Mouse (Mus musculus): ENCODE measurements around the gene Eloa. TPM values are rescaled to one million over a fixed set of nuclear protein-coding genes. Genes with fewer than 3 reads are reported as not detected.

Eloa gene
- total RNA-seq, 2 experiments from 2014 or later, result 25.6 to 26.0 TPM

DNA sequence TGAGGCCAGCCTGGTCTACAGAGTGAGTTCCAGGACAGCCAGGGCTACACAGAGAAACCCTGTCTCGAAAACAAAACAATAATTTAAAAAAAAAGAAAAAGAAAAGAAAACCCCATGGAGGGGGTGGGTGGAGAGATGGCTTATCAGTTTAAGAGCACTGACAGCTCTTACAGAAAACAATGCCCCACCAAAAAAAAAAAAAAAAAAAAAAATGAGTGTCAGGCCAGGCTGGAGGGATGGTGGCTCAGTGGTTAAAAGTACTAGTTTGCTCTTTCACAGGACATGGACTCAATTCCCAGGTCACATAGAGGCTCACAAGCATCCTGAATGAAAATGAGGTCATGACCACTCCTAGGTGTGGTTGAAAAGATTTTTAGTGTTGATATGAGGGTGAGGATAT is 11.7 kb upstream of the Eloa start:
- no peak for DNase-seq (ENCODE audit: low spot score in 2 of 2)

- DNase-seq (ENCODE audit: low spot score in 2 of 2), result no peak
Observed at GRCm38 (mm10) chr4:136030968-136031909, 9.7 kb upstream of the Eloa start.

GRCm38 (mm10) chr4:136028689-136029088 is 7.1 kb upstream of the Eloa start:
- DNase-seq (ENCODE audit: low spot score in 2 of 2), result no peak

GRCm38 (mm10) chr4:136028132-136028564 is 6.6 kb upstream of the Eloa start:
- no peak for DNase-seq (ENCODE audit: low spot score in 2 of 2)

DNA sequence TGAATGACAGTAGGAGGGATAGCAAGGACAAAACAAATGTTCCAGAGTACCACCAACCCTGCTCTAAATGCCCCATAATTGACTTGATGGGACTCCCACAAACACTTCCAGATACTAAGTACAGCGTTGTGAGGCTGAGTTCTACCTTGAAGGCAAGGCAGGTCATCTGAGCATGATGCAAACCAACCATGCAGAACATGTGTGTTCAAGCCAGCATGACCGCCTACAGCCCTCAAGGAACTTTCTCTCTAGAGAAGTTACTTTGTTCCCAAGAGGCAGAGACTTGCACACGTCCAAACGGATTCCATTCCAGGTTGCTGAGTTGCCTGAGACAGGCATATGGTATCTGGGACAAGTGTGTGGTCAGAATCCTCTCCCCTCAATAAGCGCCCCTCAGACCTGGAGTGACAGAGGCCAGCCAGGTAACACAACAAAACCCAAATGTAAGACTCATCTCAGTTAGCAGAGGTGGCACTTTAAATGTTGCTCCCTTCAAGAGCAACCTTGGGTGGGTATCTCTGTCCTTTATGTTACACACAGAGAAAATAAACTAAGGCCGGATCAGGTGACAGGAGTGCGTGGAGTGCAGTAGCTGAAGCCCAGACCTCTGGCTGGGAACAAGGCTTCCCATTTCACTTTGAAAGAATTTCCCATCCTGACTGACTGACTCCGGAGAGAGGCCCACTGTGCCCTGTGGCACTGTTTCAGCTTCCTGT is 6.0 kb upstream of the Eloa start:
- no peak for DNase-seq (ENCODE audit: low spot score in 2 of 2)

DNA sequence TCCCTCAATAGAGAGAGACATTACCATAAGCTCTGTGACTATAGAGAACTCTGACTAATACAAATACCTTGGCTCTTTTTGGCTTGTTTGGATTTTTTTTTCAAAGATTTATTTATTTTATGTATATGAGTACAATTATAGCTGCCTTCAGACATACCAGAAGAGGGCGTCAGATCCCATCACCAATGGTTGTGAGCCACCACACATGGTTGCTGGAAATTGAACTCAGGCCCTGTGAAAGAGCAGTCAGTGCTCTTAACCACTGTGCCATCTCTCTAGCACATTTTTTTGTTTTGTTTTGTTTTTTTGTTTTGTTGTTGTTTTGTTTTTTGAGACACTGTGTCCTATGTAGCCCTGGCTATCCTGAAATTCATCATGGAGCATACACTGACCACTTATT is 3.8 kb upstream of the Eloa start:
- DNase-seq (ENCODE audit: low spot score in 2 of 2), result no peak

DNA sequence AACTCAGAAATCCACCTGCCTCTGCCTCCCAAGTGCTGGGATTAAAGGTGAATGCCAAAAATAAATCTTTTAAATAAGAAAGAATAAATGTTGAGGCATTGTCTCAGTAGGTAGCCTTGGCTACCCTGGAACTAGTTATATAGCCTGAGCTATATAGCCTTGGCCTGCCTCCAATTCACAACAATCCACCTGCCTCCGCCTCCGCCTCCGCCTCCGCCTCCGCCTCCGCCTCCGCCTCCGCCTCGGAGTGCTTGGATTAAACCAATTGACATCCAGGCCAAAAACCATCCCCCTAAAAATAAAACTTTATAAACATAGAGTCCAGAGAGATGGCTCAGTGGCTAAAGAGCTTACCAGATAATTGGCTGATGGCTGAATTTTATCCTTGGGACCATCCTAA is 1.4 kb upstream of the Eloa start:
- no peak for DNase-seq (ENCODE audit: low spot score in 2 of 2)

DNA sequence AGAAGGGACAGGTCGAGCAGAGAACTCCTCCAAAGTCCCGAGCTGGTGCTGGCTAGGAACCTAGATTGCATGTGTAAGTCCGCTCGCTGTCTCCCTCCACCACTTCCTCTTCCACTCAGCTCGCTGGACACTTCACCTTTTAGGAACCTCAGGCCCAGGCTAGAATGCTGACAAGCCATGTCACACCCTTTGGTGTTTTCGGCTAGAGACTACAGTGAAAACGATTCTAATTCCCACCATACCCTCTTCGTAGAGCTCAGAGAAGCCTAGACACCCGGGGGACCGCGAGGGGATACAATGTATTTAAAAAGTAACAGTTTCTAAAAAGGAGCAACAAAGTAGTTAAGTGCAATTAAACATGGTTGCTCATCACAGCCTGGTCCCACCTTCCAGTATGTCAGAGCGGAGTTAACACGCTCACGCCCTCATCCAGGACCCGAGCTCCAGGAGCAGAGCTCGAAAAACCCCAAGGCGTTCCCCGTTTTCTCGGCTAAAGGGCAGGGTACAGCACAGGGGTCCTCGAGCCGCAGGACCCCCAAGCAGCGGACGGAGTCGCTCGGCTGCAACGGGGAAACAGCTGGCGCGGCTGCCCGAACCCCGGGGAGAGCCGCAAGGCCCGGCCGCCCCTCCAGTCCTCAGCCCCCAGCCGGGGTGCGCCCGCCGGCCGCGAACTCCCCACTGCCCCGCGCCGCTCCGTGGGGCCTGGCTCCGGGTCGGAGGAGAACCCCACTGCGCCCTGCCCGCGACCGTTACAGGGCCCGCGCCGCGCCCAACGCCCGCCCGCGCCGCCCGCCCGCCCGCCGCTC is 617 bp downstream of the Eloa start:
- DNase-seq (ENCODE audit: low spot score in 2 of 2), result peak in 1 of 2 experiments; percentile 3

DNA sequence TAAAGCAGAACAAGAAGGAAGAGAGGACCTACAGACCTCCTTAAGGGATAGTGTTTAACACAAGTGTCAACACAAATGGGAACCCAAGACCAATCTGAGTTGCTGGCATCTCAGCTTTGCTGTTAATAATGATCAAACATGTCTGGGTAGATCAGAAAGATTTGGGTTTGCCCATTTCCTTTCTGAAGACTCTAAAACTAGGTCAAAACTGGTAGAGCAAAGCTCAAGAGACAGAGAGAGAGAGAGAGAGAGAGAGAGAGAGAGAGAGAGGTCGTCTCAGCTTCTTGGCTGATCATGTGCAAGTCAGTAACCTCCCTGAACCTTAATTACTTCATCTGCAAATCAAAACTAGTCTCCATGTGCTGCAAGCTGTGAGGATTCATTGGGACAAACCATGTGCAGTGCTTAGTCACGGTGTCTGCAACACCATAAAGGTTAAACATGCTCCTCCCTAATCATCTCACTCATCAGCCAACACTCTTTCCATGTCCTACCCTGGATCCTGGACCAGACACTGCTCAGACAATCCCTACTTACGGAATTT is 5.4 kb downstream of the Eloa start:
- DNase-seq (ENCODE audit: low spot score in 2 of 2), result no peak

- no peak for DNase-seq (ENCODE audit: low spot score in 2 of 2)
Observed at GRCm38 (mm10) chr4:136010586-136010985, 11.0 kb downstream of the Eloa start.

DNA sequence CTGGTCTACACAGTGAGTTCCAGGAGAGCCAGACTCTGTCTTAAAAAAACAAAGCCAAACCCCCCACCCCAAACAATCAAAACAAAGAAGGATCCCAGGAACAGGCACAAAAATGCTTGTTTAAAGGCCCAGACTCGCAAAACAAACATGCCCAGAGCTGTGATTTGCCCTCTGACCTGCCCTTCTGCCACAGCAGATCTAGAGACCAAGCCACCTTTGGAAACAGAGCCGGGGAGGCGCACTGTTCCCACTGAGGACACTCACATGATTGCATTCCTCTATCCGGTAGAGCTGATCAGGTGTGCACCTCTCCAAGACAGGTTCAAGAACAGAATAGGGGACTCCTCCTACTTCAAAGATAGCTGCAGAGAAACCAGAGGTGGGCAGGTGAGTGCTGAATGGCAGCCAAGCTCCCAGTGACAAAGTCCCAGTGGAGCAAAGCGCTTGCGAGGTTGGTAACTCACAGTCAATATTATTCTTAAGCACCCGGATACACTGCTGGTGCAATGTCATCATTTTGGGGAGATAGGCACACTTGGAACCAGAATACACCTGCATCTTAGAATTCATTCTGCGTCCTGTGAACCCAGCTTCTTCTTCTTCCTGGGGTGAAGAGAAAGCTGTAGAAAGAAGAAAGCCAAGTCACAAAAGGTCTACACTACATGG is 12.6 kb downstream of the Eloa start:
- DNase-seq (ENCODE audit: low spot score in 2 of 2), result no peak

GRCm38 (mm10) chr4:136006821-136007220 is 14.7 kb downstream of the Eloa start:
- DNase-seq (ENCODE audit: low spot score in 2 of 2), result no peak

GRCm38 (mm10) chr4:136004921-136005320 is 16.6 kb downstream of the Eloa start:
- no peak for DNase-seq (ENCODE audit: low spot score in 2 of 2)

- DNase-seq (ENCODE audit: low spot score in 2 of 2), result no peak
Observed at GRCm38 (mm10) chr4:136004107-136004675, 17.4 kb downstream of the Eloa start.

DNA sequence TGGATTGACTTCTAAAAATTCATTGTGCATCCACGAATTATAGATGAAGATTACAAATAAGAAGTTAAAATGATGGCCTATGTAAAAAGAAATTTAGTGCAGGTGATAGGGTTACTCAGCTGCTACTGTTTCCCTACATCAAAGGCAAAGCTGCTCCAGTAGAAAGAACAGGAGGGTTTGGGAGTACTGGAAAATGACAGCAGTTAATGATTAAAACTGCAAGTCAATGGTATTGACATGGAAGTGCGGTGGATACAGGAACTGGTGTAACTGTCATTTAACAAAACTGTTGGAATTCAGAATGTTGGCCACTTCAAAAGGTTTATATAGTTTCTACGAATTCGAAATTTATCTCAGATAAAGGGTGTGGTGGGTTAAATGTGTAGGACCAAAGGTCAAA is 26.4 kb downstream of the Eloa start:
- no peak for DNase-seq (ENCODE audit: low spot score in 2 of 2)

- DNase-seq (ENCODE audit: low spot score in 2 of 2), result no peak
Observed at GRCm38 (mm10) chr4:135993941-135994340, 27.6 kb downstream of the Eloa start.

DNA sequence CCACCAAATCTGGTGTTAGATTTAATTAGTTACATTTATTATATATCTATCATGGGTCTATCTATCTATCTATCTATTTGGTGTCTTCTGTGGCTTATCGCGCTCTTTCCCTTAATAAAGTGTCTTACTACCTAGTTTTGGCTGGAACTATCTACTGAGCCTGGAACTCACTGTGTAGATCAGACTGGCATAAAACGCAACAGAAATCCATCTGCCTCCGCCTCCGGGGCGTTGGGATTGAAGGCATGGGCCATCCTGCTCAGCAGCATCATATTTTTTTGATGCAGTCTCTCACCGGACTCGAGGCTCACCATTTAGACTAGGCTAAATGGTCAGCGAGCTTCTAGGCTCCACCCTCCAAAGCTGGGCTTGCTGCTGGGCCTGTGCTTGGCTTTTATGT is 33.8 kb downstream of the Eloa start:
- DNase-seq (ENCODE audit: low spot score in 2 of 2), result no peak

GRCm38 (mm10) chr4:135986943-135987710 is 34.4 kb downstream of the Eloa start, which contains the start of gene Pithd1:
TSS of gene Pithd1 (minus strand) at chr4:135987264.
- peak; percentile 86 to 93 for DNase-seq (ENCODE audit: low spot score in 2 of 2)

- DNase-seq (ENCODE audit: low spot score in 2 of 2), result no peak
Observed at GRCm38 (mm10) chr4:135986301-135986942, 35.1 kb downstream of the Eloa start.
